Mouse (Mus musculus) heart, postnatal 10 days (tissue): ENCODE data around the gene Zglp1. TPM values are rescaled to one million over a fixed set of nuclear protein-coding genes. Genes with fewer than 3 reads are reported as not detected.

ENCODE experiments used
- DNase-seq, 2 experiments: peaks; one replicate each; pipeline ENCODE4 v3.0.0; 2021
- intact Hi-C: fragments of 180-260 bp; cut with DNase I; formaldehyde crosslinking; loops from one replicate; pipeline ENCODE4 v1.15.1; 2025
- microRNA-seq, 2 experiments: library from miRNA; unstranded; fragments of <30 nt; microRNA quantifications; one replicate each; pipeline ENCODE4 v1.2.0; 2022
- total RNA-seq, 2 experiments: library from RNA; stranded (reverse); gene quantifications; 2 replicates each; pipeline ENCODE4 v1.2.3; 2021

Gene Zglp1
- total RNA-seq, 2 experiments from 2014 or later, result not detected

GRCm38 (mm10) chr9:21029291-21030054 is 37.4 kb downstream of the Zglp1 start, which contains the start of gene Icam4:
Gene Icam4 (plus strand): TSS chr9:21029373.
- intact Hi-C loops, result loop anchor here (2.0 kb wide), 3 partner anchors 27 to 107 kb away; partner anchors contain the start of genes Fdx1l, Gm49373 and Mrpl4
- peak; percentile 87 to 89 for DNase-seq

- intact Hi-C loops, result loop anchor here (2.0 kb wide), 1 partner anchor 26 kb away; the partner anchor contains the start of gene Mrpl4
- DNase-seq, result no peak
These were observed 38.3 kb downstream of the Zglp1 start for GRCm38 (mm10) chr9:21028560-21029110.

GRCm38 (mm10) chr9:21027774-21028290 is 39.1 kb downstream of the Zglp1 start:
- intact Hi-C loops, result loop anchor here (2.0 kb wide), 1 partner anchor 25 kb away; the partner anchor contains the start of gene Mrpl4
- DNase-seq, result no peak

- intact Hi-C loops, result no loop called here
- DNase-seq, result no peak
These were observed 40.0 kb downstream of the Zglp1 start for GRCm38 (mm10) chr9:21026849-21027248.

GRCm38 (mm10) chr9:21025258-21025810 is 41.6 kb downstream of the Zglp1 start:
- DNase-seq, result no peak
- intact Hi-C loops, result no loop called here

- intact Hi-C loops, result no loop called here
- DNase-seq, result no peak
These were observed 44.2 kb downstream of the Zglp1 start for GRCm38 (mm10) chr9:21022726-21023125.

- intact Hi-C loops, result no loop called here
- no peak for DNase-seq
These were observed 44.6 kb downstream of the Zglp1 start for GRCm38 (mm10) chr9:21022288-21022687.

GRCm38 (mm10) chr9:21021363-21021762 is 45.5 kb downstream of the Zglp1 start:
- DNase-seq, result no peak
- intact Hi-C loops, result no loop called here

GRCm38 (mm10) chr9:21018600-21018999 is 48.3 kb downstream of the Zglp1 start:
- no peak for DNase-seq
- intact Hi-C loops, result no loop called here

GRCm38 (mm10) chr9:21017177-21017575 is 49.7 kb downstream of the Zglp1 start:
- DNase-seq, result no peak
- intact Hi-C loops, result no loop called here

GRCm38 (mm10) chr9:21016331-21017176 is 50.3 kb downstream of the Zglp1 start:
- intact Hi-C loops, result no loop called here
- DNase-seq, result no peak

GRCm38 (mm10) chr9:21015571-21016130 is 51.2 kb downstream of the Zglp1 start, which contains the start of gene Icam1:
Gene Icam1 (plus strand): TSS chr9:21015985.
- DNase-seq, result peak; percentile 67 to 75
- intact Hi-C loops, result no loop called here

GRCm38 (mm10) chr9:21014691-21015570 is 52.0 kb downstream of the Zglp1 start:
- DNase-seq, result peak; percentile 70 to 77
- intact Hi-C loops, result no loop called here

Small RNA genes lying within 50 kb of the gene (microRNA-seq; reads per million reads assigned to microRNA genes)
- gene Mir1900 (0 reads per million in 2 experiments), gene Mir7082 (0 to 0.70 reads per million in 2 experiments)

Other genes with a start within 250 kb of the Zglp1 start
- gene Rdh8, start 248.6 kb downstream of the Zglp1 start, total RNA-seq, result not detected
- gene A230050P20Rik, start 198.5 kb downstream of the Zglp1 start, total RNA-seq, result 1 to 10 TPM; 6.5 to 7.2 TPM
- 1 to 10 TPM; 1.7 to 1.8 TPM for gene Angptl6, start 187.4 kb downstream of the Zglp1 start, total RNA-seq
- gene Ppan, start 178.9 kb downstream of the Zglp1 start, total RNA-seq, result 10 to 100 TPM; 13.2 to 13.9 TPM
- 100 to 1,000 TPM; 109 to 113 TPM for gene Eif3g, start 168.5 kb downstream of the Zglp1 start, total RNA-seq
- gene Dnmt1, start 107.2 kb downstream of the Zglp1 start, total RNA-seq, result 10 to 100 TPM; 28.9 to 30.6 TPM
- 10 to 100 TPM; 10.2 to 11.0 TPM for gene S1pr2, start 90.3 kb downstream of the Zglp1 start, total RNA-seq
- gene Mrpl4, start 64.4 kb downstream of the Zglp1 start, total RNA-seq, result 100 to 1,000 TPM; 103 to 104 TPM
- 1 to 10 TPM; 8.9 to 9.5 TPM for gene Icam1, start 51.1 kb downstream of the Zglp1 start, total RNA-seq
- gene Icam4, start 37.7 kb downstream of the Zglp1 start, total RNA-seq, result under 1 TPM; 0.53 to 0.79 TPM
- under 1 TPM; 0.10 to 0.12 TPM for gene Icam5, start 35.0 kb downstream of the Zglp1 start, total RNA-seq
- under 1 TPM; 0.31 to 0.32 TPM for gene Gm49373, start 6.0 kb upstream of the Zglp1 start, total RNA-seq
- gene Fdx1l, start 6.5 kb upstream of the Zglp1 start, total RNA-seq, result 10 to 100 TPM; 29.3 to 31.7 TPM
- gene Gm38431, start 24.9 kb upstream of the Zglp1 start, total RNA-seq, result under 1 TPM; 0.64 to 0.77 TPM
- gene Raver1, start 24.9 kb upstream of the Zglp1 start, total RNA-seq, result 10 to 100 TPM; 38.6 to 39.4 TPM
- 1 to 10 TPM; 8.9 to 9.5 TPM for gene Tyk2, start 64.2 kb upstream of the Zglp1 start, total RNA-seq
- 100 to 1,000 TPM; 167 to 169 TPM for gene Cdc37, start 82.9 kb upstream of the Zglp1 start, total RNA-seq
- 10 to 100 TPM; 21.3 to 28.2 TPM for gene Pde4a, start 98.6 kb upstream of the Zglp1 start, total RNA-seq
- 10 to 100 TPM; 38.5 to 39.5 TPM for gene Keap1, start 172.3 kb upstream of the Zglp1 start, total RNA-seq
- gene S1pr5, start 181.3 kb upstream of the Zglp1 start, total RNA-seq, result under 1 TPM; 0.41 to 0.50 TPM
- gene Atg4d, start 198.2 kb upstream of the Zglp1 start, total RNA-seq, result 10 to 100 TPM; 67.6 to 69.6 TPM
- gene Kri1, start 220.9 kb upstream of the Zglp1 start, total RNA-seq, result 10 to 100 TPM; 18.9 to 19.7 TPM
- gene Cdkn2d, start 224.3 kb upstream of the Zglp1 start, total RNA-seq, result 10 to 100 TPM; 24.5 to 25.3 TPM
- gene Ap1m2, start 245.2 kb upstream of the Zglp1 start, total RNA-seq, result not detected